Comparison of ENCODE assay signal across 11 mouse cellular contexts in the genomic region with DNA sequence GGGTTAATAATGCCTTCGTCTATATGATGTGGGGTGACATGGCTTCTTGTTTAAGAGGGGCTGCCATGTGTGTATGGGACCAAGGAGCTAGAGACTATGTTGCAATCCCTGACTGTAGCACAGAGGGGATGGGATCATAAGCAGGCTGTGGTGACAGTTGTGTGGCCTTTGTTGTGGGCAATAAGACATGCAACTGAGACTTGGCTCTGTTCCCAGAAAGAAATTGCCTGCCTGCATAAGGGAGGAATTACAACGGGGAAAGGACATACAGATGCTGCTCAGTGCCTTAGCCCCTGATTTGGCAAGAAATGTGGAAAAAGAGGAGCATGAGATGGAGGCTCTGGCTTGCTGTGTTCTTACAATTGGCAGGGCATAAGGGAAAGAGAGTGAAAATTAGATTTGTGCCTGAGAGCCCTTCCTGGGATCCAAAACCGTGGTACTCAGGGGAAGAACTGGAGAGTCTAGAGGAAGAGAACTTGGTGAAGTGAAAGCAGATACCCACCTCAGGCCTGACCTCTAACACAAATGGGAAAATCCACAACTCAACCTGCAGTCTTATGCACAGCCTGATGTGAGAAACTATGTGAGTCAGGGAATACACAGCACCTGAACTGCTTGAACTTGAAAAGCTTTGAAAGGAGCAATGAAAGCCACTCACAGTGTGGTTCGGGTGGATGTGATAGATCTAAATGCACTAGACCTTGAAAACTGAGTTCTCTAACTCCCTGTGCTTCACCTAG.
DNase-seq lines count a peak whose midpoint lies in the region; ATAC-seq and TF ChIP-seq lines count a peak whose summit lies in the region.
"Had no signal": no experiment of that assay in that cellular context is flagged by ENCODE, and none has a peak within 500 bp of the region (broad histone marks: within the 10 kb centered on the region; RNA-seq: fewer than 3 reads in every experiment).

No protein-coding gene starts in this region.

- no peak overlapping the region for H3K4me3 ChIP-seq in lung, embryonic 16.5 days (ENCODE audit: low read length)
- H3K4me3 ChIP-seq in lung, adult 2 months (replicated peaks; ENCODE audit: extremely low read depth, low read depth, low read length): no peak overlapping the region
- H3K4me3 ChIP-seq in hindbrain, embryonic 13.5 days: no peak overlapping the region
- H3K4me3 ChIP-seq in neural tube, embryonic 14.5 days (ENCODE audit: low read depth, low read length): no peak overlapping the region

- no peak for TF ChIP-seq CTCF in lung, adult 2 months (IDR thresholded peaks at IDR 0.05; ENCODE audit: insufficient read depth, low read length)

- H3K27ac ChIP-seq in lung, embryonic 16.5 days (ENCODE audit: low read length): peak overlapping the region; percentile 39; the same call in 1 of the 2 replicates
- peak overlapping the region; percentile 60 for H3K27ac ChIP-seq in hindbrain, embryonic 13.5 days
- H3K27ac ChIP-seq in neural tube, embryonic 14.5 days (ENCODE audit: low read depth, low read length): 0 out of 2 replicates have a peak overlapping the region, but pooled peaks have one; percentile 7

- peak; percentile 19 to 37 for DNase-seq in cerebellum, postnatal 14 days
- DNase-seq in cerebellum, adult 9-11 months: no peak
- DNase-seq in lung, adult 2 months: no peak
- DNase-seq in layer of hippocampus, adult 8-10 months (ENCODE audit: low spot score in 2 of 2): no peak
- DNase-seq: B cell, adult 2 months; cerebellum, adult 9-10 months; liver, postnatal 0 days had no signal

- ATAC-seq in lung, embryonic 16.5 days (ENCODE audit: low read depth): peak; percentile 94
- ATAC-seq in hindbrain, embryonic 13.5 days (ENCODE audit: low FRiP score): peak; percentile 93
- ATAC-seq in neural tube, embryonic 14.5 days (ENCODE audit: low read depth): peak; percentile 87
- ATAC-seq in monocyte, adult 5-6 weeks (replicated peaks; ENCODE audit: insufficient number of reproducible peaks, low FRiP score, low TSS enrichment, poor library complexity, severe bottlenecking): no peak
- ATAC-seq: liver, postnatal 0 days had no signal

- H3K36me3 ChIP-seq in lung, embryonic 16.5 days (ENCODE audit: control insufficient read depth, insufficient read depth, low read length): no peaks in the 10 kb centered on the region
- no peaks in the 10 kb centered on the region for H3K36me3 ChIP-seq in hindbrain, embryonic 13.5 days
- H3K36me3 ChIP-seq in neural tube, embryonic 14.5 days (ENCODE audit: control insufficient read depth, insufficient read depth, low read length): no peaks in the 10 kb centered on the region

- no peak overlapping the region for H3K9ac ChIP-seq in lung, embryonic 16.5 days (ENCODE audit: low read length)
- H3K9ac ChIP-seq in hindbrain, embryonic 13.5 days: no peak overlapping the region
- no peak overlapping the region for H3K9ac ChIP-seq in neural tube, embryonic 14.5 days (replicated peaks; ENCODE audit: low read depth, low read length)
- H3K9ac ChIP-seq: liver, postnatal 0 days had no signal

- H3K4me2 ChIP-seq in lung, embryonic 16.5 days (ENCODE audit: low read depth, low read length): no peak overlapping the region
- H3K4me2 ChIP-seq in hindbrain, embryonic 13.5 days: no peak overlapping the region
- no peak overlapping the region for H3K4me2 ChIP-seq in neural tube, embryonic 14.5 days (ENCODE audit: low read depth, low read length)

- no peaks in the 10 kb centered on the region for H3K4me1 ChIP-seq in lung, embryonic 16.5 days (replicated peaks; ENCODE audit: control insufficient read depth, insufficient read depth, low read length)
- H3K4me1 ChIP-seq in lung, adult 2 months (ENCODE audit: control insufficient read depth, insufficient read depth, low read length): no peaks in the 10 kb centered on the region
- 0 out of 2 replicates have a peak, but pooled peaks cover 10% of the 10 kb centered on the region for H3K4me1 ChIP-seq in hindbrain, embryonic 13.5 days (replicated peaks)
- no peaks in the 10 kb centered on the region for H3K4me1 ChIP-seq in neural tube, embryonic 14.5 days (ENCODE audit: control insufficient read depth, insufficient read depth, low read length)

- no peaks in the 10 kb centered on the region for H3K9me3 ChIP-seq in lung, embryonic 16.5 days (ENCODE audit: control insufficient read depth, low read length)
- no peaks in the 10 kb centered on the region for H3K9me3 ChIP-seq in hindbrain, embryonic 13.5 days
- H3K9me3 ChIP-seq in neural tube, embryonic 14.5 days (ENCODE audit: control insufficient read depth, low read length): no peaks in the 10 kb centered on the region

- no peaks in the 10 kb centered on the region for H3K27me3 ChIP-seq in lung, embryonic 16.5 days (ENCODE audit: control insufficient read depth, insufficient read depth, low read depth, low read length)
- no peaks in the 10 kb centered on the region for H3K27me3 ChIP-seq in hindbrain, embryonic 13.5 days
- no peaks in the 10 kb centered on the region for H3K27me3 ChIP-seq in neural tube, embryonic 14.5 days (ENCODE audit: control insufficient read depth, insufficient read depth, low read length)

- TF ChIP-seq POLR2A in lung, adult 2 months (IDR thresholded peaks at IDR 0.05; ENCODE audit: borderline replicate concordance, extremely low read depth, low read depth, low read length): no peak

- WGBS in lung, embryonic 16.5 days: 39% methylated on average over 4 of the region's 4 CpGs
- 52% methylated on average over 4 of the region's 4 CpGs for WGBS in lung, adult 2 months
- WGBS in hindbrain, embryonic 13.5 days: 55% methylated on average over 4 of the region's 4 CpGs
- 51% methylated on average over 4 of the region's 4 CpGs for WGBS in neural tube, embryonic 14.5 days

Comparison
In these comparisons a context has a peak if more than half of its experiments do, and no peak if none do; other contexts are left out.
1. DNase-seq: peak in cerebellum, postnatal 14 days (2 of 2); none in cerebellum, adult 9-11 months (single experiment), lung, adult 2 months (single experiment) and layer of hippocampus, adult 8-10 months (0 of 2).
2. H3K27ac ChIP-seq: peak in every context shown above with its lines; median percentile 60 in hindbrain, embryonic 13.5 days; 39 in lung, embryonic 16.5 days; 7 in neural tube, embryonic 14.5 days.